Mouse (Mus musculus) neural tube, embryonic 14.5 days (tissue): ENCODE data around the gene Gramd1b. TPM values are rescaled to one million over a fixed set of nuclear protein-coding genes. Genes with fewer than 3 reads are reported as not detected.

Experiments
- ATAC-seq: fragments of 200-750 bp; cut with Nextera tagmentation; 2 replicates; pipeline ENCODE4 v1.8.0; 2017; ENCODE audit warnings: low read depth, mild to moderate bottlenecking, moderate TSS enrichment, moderate library complexity
- H3K27ac ChIP-seq: fragments of 300-500 bp; sonication (generic); 2 replicates; pipeline ENCODE4 v1.5.1; 2014; ENCODE audit warnings: low read depth, mild to moderate bottlenecking, control low read depth, low read length, moderate library complexity, mixed read lengths
- H3K27me3 ChIP-seq: fragments of 300-500 bp; sonication (generic); 2 replicates; pipeline ENCODE4 v1.6.1; 2014; ENCODE audit warnings: low read length; ENCODE audit not compliant: control insufficient read depth, insufficient read depth
- H3K36me3 ChIP-seq: fragments of 300-500 bp; sonication (generic); 2 replicates; pipeline ENCODE4 v1.6.1; 2014; ENCODE audit warnings: low read length, mixed read lengths; ENCODE audit not compliant: control insufficient read depth, insufficient read depth
- H3K4me1 ChIP-seq: fragments of 300-500 bp; sonication (generic); 2 replicates; pipeline ENCODE4 v1.6.1; 2014; ENCODE audit warnings: low read length; ENCODE audit not compliant: control insufficient read depth, insufficient read depth
- H3K4me2 ChIP-seq: fragments of 300-500 bp; sonication (generic); 2 replicates; pipeline ENCODE4 v1.6.1; 2014; ENCODE audit warnings: mild to moderate bottlenecking, low read depth, low read length, control low read depth
- H3K4me3 ChIP-seq: fragments of 300-500 bp; sonication (generic); 2 replicates; pipeline ENCODE4 v1.5.1; 2014; ENCODE audit warnings: low read depth, low read length, control low read depth, mixed read lengths
- H3K9ac ChIP-seq: fragments of 300-500 bp; sonication (generic); replicated peaks from 2 replicates; pipeline ENCODE4 v1.6.1; 2014; ENCODE audit warnings: low read depth, mild to moderate bottlenecking, control low read depth, low read length, mixed read lengths
- H3K9me3 ChIP-seq: fragments of 300-500 bp; sonication (generic); 2 replicates; pipeline ENCODE4 v1.6.1; 2016; ENCODE audit warnings: low read length; ENCODE audit not compliant: control insufficient read depth
- WGBS: fragments of 180-500 bp; shearing (Covaris S2); extraction: QIAGEN DNeasy Blood & Tissue Kit; methylation state at CpG from one replicate; pipeline ENCODE4 v1.1.7; 2014; 5-methylcytosine and 5-hydroxymethylcytosine counted together
- polyA plus RNA-seq: library from polyadenylated mRNA; unstranded; fragments of >200 nt; fragmentation: Nextera tagmentation; extraction: Ambion mirVana; gene quantifications from 2 replicates; pipeline ENCODE4 v1.2.1, GENCODE M21; 2014

The Gramd1b gene
- polyA plus RNA-seq, 1 experiment from 2014 or later = 13.9 TPM

- Histone ChIP-seq H3K4me3 (no peak overlapping the region), H3K36me3 (no peaks in the 10 kb centered on the region), H3K9me3 (no peaks in the 10 kb centered on the region), H3K4me2 (no peak overlapping the region), H3K27ac (no peak overlapping the region), H3K27me3 (no peaks in the 10 kb centered on the region), H3K9ac (no peak overlapping the region), H3K4me1 (0 out of 2 replicates have a peak, but pooled peaks cover 3% of the 10 kb centered on the region)
- no peak for ATAC-seq
- WGBS = 86% methylated on average over 5 of the region's 5 CpGs
These were observed 125.9 kb downstream of the Gramd1b start for GRCm38 (mm10) chr9:40405263-40405662.

GRCm38 (mm10) chr9:40404637-40405036, 126.5 kb downstream of the Gramd1b start:
- Histone ChIP-seq H3K27ac (no peak overlapping the region), H3K4me3 (no peak overlapping the region), H3K9me3 (no peaks in the 10 kb centered on the region), H3K36me3 (no peaks in the 10 kb centered on the region), H3K4me1 (0 out of 2 replicates have a peak, but pooled peaks cover 3% of the 10 kb centered on the region), H3K4me2 (no peak overlapping the region), H3K9ac (no peak overlapping the region), H3K27me3 (no peaks in the 10 kb centered on the region)
- ATAC-seq = no peak
- WGBS = 86% methylated on average over 11 of the region's 11 CpGs

- Histone ChIP-seq H3K4me3 (no peak overlapping the region), H3K36me3 (no peaks in the 10 kb centered on the region), H3K27ac (no peak overlapping the region), H3K9ac (no peak overlapping the region), H3K4me1 (0 out of 2 replicates have a peak, but pooled peaks cover under 1% of the 10 kb centered on the region), H3K27me3 (no peaks in the 10 kb centered on the region), H3K9me3 (no peaks in the 10 kb centered on the region), H3K4me2 (no peak overlapping the region)
- 89% methylated on average over 7 of the region's 7 CpGs for WGBS
- ATAC-seq = no peak
These were observed 127.4 kb downstream of the Gramd1b start for GRCm38 (mm10) chr9:40403750-40404149.

- H3K27ac ChIP-seq = no peak overlapping the region
- no peak overlapping the region for H3K4me2 ChIP-seq
- H3K36me3 ChIP-seq = no peaks in the 10 kb centered on the region
- H3K27me3 ChIP-seq = no peaks in the 10 kb centered on the region
- H3K4me1 ChIP-seq = no peaks in the 10 kb centered on the region
- 97% methylated on average over 5 of the region's 5 CpGs for WGBS
- H3K9me3 ChIP-seq = no peaks in the 10 kb centered on the region
- H3K9ac ChIP-seq = no peak overlapping the region
- ATAC-seq = no peak
- no peak overlapping the region for H3K4me3 ChIP-seq
These were observed 129.4 kb downstream of the Gramd1b start for GRCm38 (mm10) chr9:40401818-40402217.

- no peak overlapping the region for H3K4me2 ChIP-seq
- H3K4me1 ChIP-seq = no peaks in the 10 kb centered on the region
- H3K4me3 ChIP-seq = no peak overlapping the region
- H3K9ac ChIP-seq = no peak overlapping the region
- H3K27me3 ChIP-seq = no peaks in the 10 kb centered on the region
- H3K9me3 ChIP-seq = no peaks in the 10 kb centered on the region
- no peaks in the 10 kb centered on the region for H3K36me3 ChIP-seq
- no peak overlapping the region for H3K27ac ChIP-seq
- 84% methylated on average over 9 of the region's 9 CpGs for WGBS
- ATAC-seq = no peak
These were observed 130.3 kb downstream of the Gramd1b start for GRCm38 (mm10) chr9:40400854-40401253.

- Histone ChIP-seq H3K9me3 (no peaks in the 10 kb centered on the region), H3K4me3 (no peak overlapping the region), H3K36me3 (no peaks in the 10 kb centered on the region), H3K27ac (no peak overlapping the region), H3K27me3 (no peaks in the 10 kb centered on the region), H3K9ac (no peak overlapping the region), H3K4me2 (no peak overlapping the region), H3K4me1 (no peaks in the 10 kb centered on the region)
- WGBS = 83% methylated on average over 2 of the region's 2 CpGs
- no peak for ATAC-seq
These were observed 131.0 kb downstream of the Gramd1b start for GRCm38 (mm10) chr9:40400171-40400570.

GRCm38 (mm10) chr9:40399359-40399932, 131.7 kb downstream of the Gramd1b start:
- 86% methylated on average over 6 of the region's 6 CpGs for WGBS

GRCm38 (mm10) chr9:40397471-40398245, 133.5 kb downstream of the Gramd1b start:
- no peak overlapping the region for H3K4me3 ChIP-seq
- H3K27me3 ChIP-seq = no peaks in the 10 kb centered on the region
- H3K9ac ChIP-seq = no peak overlapping the region
- no peaks in the 10 kb centered on the region for H3K9me3 ChIP-seq
- H3K4me2 ChIP-seq = no peak overlapping the region
- H3K36me3 ChIP-seq = no peaks in the 10 kb centered on the region
- peaks cover 2% of the 10 kb centered on the region; the same call in 1 of the 2 replicates for H3K4me1 ChIP-seq
- 0 out of 2 replicates have a peak, but pooled peaks have one; percentile 7 for ATAC-seq
- 65% methylated on average over 7 of the region's 7 CpGs for WGBS
- H3K27ac ChIP-seq = no peak overlapping the region

More at GRCm38 (mm10) chr9:40399359-40399932, 131.7 kb downstream of the Gramd1b start:
- H3K9me3 ChIP-seq = no peaks in the 10 kb centered on the region
- no peak overlapping the region for H3K9ac ChIP-seq
- H3K4me1 ChIP-seq = no peaks in the 10 kb centered on the region
- H3K27me3 ChIP-seq = no peaks in the 10 kb centered on the region
- no peak overlapping the region for H3K4me3 ChIP-seq
- no peak overlapping the region for H3K27ac ChIP-seq
- no peak for ATAC-seq
- H3K36me3 ChIP-seq = no peaks in the 10 kb centered on the region
- H3K4me2 ChIP-seq = no peak overlapping the region

GRCm38 (mm10) chr9:40397036-40397435, 134.1 kb downstream of the Gramd1b start:
- no peak overlapping the region for H3K9ac ChIP-seq
- 26% methylated on average over 2 of the region's 2 CpGs for WGBS
- no peaks in the 10 kb centered on the region for H3K9me3 ChIP-seq
- H3K27me3 ChIP-seq = no peaks in the 10 kb centered on the region
- H3K27ac ChIP-seq = peak overlapping the region; percentile 16; the same call in 1 of the 2 replicates
- peaks cover 6% of the 10 kb centered on the region for H3K4me1 ChIP-seq
- peak; percentile 77 for ATAC-seq
- peak overlapping the region; percentile 14; the same call in 1 of the 2 replicates for H3K4me2 ChIP-seq
- no peaks in the 10 kb centered on the region for H3K36me3 ChIP-seq
- no peak overlapping the region; the same call in 1 of the 2 replicates for H3K4me3 ChIP-seq
